Mouse (Mus musculus) limb, embryonic 10.5 days (tissue): ENCODE measurements around the gene Zfhx3. TPM values are rescaled to one million over a fixed set of nuclear protein-coding genes. Genes with fewer than 3 reads are reported as not detected.

ENCODE experiments used
- DNase-seq: peaks from one replicate; pipeline ENCODE4 v3.0.0-alpha.2; 2017; ENCODE audit warnings: low spot score
- H3K27ac ChIP-seq: fragments of 300-500 bp; sonication (generic); 2 replicates; pipeline ENCODE4 v1.5.1; 2016; ENCODE audit warnings: mild to moderate bottlenecking
- H3K27me3 ChIP-seq: fragments of 300-500 bp; sonication (generic); 2 replicates; pipeline ENCODE4 v1.6.1; 2016; ENCODE audit warnings: low read depth, mild to moderate bottlenecking; ENCODE audit not compliant: poor library complexity, severe bottlenecking
- H3K36me3 ChIP-seq: fragments of 300-500 bp; sonication (generic); 2 replicates; pipeline ENCODE4 v1.6.1; 2016; ENCODE audit warnings: mild to moderate bottlenecking, moderate library complexity
- H3K4me1 ChIP-seq: fragments of 300-500 bp; sonication (generic); 2 replicates; pipeline ENCODE4 v1.6.1; 2016
- H3K4me3 ChIP-seq: fragments of 300-500 bp; sonication (generic); 2 replicates; pipeline ENCODE4 v1.5.1; 2016; ENCODE audit warnings: mild to moderate bottlenecking, moderate library complexity
- H3K9me3 ChIP-seq: fragments of 300-500 bp; sonication (generic); replicated peaks from 2 replicates; pipeline ENCODE4 v1.6.1; 2016; ENCODE audit warnings: mild to moderate bottlenecking
- WGBS: fragments of 180-500 bp; shearing (Covaris S2); methylation state at CpG from one replicate; pipeline ENCODE4 v1.1.7; 2016; 5-methylcytosine and 5-hydroxymethylcytosine counted together
- polyA plus RNA-seq: library from polyadenylated mRNA; unstranded; fragments of >200 nt; fragmentation: Nextera tagmentation; extraction: Ambion mirVana; gene quantifications from 2 replicates; pipeline ENCODE4 v1.2.1, GENCODE M21; 2016

Zfhx3 gene
- polyA plus RNA-seq, 1 experiment from 2014 or later, result 28.1 TPM

DNA sequence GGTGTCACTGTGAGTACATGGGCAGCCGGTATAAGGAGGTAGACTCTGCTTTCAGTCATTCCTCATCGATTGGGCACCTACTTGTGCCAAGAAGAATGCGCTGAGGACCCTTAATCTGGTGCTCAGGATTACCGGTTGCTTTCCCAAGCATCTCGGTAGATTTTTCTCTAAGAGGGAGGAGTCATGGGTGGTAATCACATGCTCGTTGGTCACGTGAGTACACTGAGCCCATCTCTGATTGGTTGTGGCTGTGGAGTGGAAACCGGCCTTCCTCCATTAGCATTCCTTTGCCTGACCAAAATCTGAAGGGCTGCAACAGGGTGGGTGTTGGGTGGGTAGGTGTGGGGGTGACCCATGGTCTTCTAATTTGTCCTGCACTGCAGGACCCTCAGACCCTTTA lies 421.4 kb downstream of the Zfhx3 start:
- WGBS, result 64% methylated on average over 8 of the region's 8 CpGs
- Histone ChIP-seq H3K4me3 (no peak overlapping the region), H3K27ac (peak overlapping the region; percentile 58), H3K27me3 (no peaks in the 10 kb centered on the region), H3K9me3 (no peaks in the 10 kb centered on the region), H3K36me3 (no peaks in the 10 kb centered on the region), H3K4me1 (peaks cover 33% of the 10 kb centered on the region)
- no peak for DNase-seq

DNA sequence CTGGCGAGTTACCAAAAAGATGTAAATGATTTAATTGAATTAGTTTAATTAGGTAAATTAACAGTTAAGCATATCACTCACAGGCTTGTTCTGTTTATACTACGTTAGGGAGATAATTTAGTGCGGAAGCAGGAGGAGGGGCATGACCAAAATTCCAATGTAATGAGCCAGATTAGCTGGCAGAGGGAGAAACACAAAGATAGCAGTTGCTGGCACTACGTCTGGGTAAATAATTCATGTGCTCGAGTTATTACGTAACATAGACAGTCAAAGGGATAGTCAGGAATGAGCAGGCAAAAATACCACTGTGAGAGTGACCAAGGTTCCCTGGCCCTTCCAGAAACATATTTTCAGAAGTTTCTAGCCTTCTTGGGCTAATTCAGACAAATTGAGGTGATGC lies 426.6 kb downstream of the Zfhx3 start:
- WGBS, result 47% methylated on average over 6 of the region's 6 CpGs
- no peak for DNase-seq
- H3K27ac ChIP-seq, result no peak overlapping the region

DNA sequence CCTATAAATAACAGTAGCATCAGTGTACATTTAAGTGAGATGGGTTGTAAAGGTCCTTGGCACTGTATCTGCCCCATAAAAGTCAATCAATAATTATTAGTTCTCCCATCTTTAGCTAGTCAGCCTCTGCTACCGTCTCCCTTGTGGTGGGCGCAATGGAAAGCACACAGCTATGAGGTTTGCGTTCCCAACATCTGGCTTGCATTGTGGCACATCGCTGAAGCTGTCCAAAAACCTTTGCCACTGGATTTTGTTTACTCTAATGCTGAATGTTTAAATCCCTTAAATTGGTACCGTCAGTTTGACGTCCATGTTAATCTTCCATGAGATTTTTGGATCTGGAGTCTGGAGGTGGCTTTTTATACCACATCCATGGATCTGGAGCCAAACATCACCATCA lies 428.3 kb downstream of the Zfhx3 start:
- Histone ChIP-seq H3K4me1 (peaks cover 20% of the 10 kb centered on the region), H3K9me3 (no peaks in the 10 kb centered on the region), H3K36me3 (no peaks in the 10 kb centered on the region), H3K27me3 (no peaks in the 10 kb centered on the region), H3K27ac (no peak overlapping the region), H3K4me3 (no peak overlapping the region)
- DNase-seq, result no peak
- WGBS, result 60% methylated on average over 6 of the region's 6 CpGs

More for the DNA sequence above, 426.6 kb downstream of the Zfhx3 start:
- no peaks in the 10 kb centered on the region for H3K9me3 ChIP-seq
- no peaks in the 10 kb centered on the region for H3K27me3 ChIP-seq
- no peak overlapping the region for H3K4me3 ChIP-seq
- H3K36me3 ChIP-seq, result no peaks in the 10 kb centered on the region
- H3K4me1 ChIP-seq, result peaks cover 20% of the 10 kb centered on the region

DNA sequence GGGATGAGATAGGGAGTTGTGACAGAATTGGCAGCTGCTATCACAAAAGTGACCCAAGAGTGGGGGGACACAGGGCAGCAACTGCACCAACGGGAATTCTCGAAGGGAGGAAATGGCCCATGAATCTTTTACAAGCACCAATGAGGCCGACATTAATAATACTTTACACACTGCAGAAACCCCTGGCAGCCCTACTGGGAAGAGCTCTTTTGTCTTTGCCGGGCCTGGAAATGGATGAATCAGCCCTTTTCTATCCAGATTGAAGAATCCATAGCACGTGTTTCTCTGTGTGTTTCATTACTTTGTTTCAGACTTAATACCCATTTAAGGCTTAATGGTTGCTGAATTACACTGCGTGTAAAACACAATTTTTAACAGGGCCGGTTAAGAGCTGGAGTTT lies 430.6 kb downstream of the Zfhx3 start:
- no peaks in the 10 kb centered on the region for H3K9me3 ChIP-seq
- DNase-seq, result no peak
- peaks cover 22% of the 10 kb centered on the region for H3K4me1 ChIP-seq
- WGBS, result 46% methylated on average over 7 of the region's 7 CpGs
- no peaks in the 10 kb centered on the region for H3K27me3 ChIP-seq
- no peak overlapping the region for H3K4me3 ChIP-seq
- no peak overlapping the region for H3K27ac ChIP-seq
- no peaks in the 10 kb centered on the region for H3K36me3 ChIP-seq

DNA sequence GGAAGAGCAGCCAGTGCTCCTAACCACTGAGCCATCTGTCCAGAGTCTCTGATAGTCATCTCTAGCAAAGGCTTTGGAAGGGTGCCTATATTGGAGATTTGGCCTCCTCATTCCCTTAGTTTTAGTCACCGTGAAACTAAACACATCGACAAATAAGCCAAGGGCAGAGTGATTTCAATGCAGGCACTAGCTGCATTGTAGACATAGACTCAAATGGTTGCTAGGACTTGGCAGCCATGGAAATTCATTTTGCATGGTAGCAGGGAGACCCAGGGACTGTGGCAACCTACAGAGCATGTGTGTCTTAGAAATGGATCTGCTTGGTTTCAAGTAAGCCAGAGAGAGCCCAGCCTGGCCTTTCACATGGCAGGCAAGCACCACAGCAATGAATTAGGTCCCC lies 435.6 kb downstream of the Zfhx3 start:
- no peak overlapping the region for H3K27ac ChIP-seq

DNA sequence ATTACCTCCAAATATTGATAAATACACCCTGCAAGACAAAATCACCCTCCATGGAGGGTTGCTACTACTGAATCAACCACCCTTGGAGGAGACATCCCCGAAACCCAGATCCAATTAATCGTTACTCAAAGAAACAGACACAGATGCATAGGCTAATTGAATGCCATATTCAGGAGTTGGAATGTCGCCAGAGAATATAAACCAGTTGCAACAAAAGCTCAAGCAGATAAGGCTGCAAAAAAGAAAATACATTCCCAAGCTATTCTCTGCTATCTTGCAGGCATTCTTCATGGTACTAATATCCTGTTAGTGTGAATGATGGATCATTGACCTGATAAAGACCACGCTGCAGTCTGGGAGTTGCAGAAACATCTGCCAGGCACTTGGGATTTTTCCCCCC lies 440.7 kb downstream of the Zfhx3 start:
- Histone ChIP-seq H3K27ac (no peak overlapping the region), H3K9me3 (no peaks in the 10 kb centered on the region), H3K4me1 (peaks cover 10% of the 10 kb centered on the region), H3K27me3 (no peaks in the 10 kb centered on the region), H3K4me3 (no peak overlapping the region), H3K36me3 (no peaks in the 10 kb centered on the region)
- DNase-seq, result no peak
- WGBS, result 76% methylated on average over 4 of the region's 4 CpGs

More for the DNA sequence above, 435.6 kb downstream of the Zfhx3 start:
- WGBS, result 90% methylated on average over 2 of the region's 2 CpGs
- no peak for DNase-seq
- peaks cover 6% of the 10 kb centered on the region for H3K4me1 ChIP-seq
- H3K9me3 ChIP-seq, result no peaks in the 10 kb centered on the region
- H3K27me3 ChIP-seq, result no peaks in the 10 kb centered on the region
- H3K4me3 ChIP-seq, result no peak overlapping the region
- no peaks in the 10 kb centered on the region for H3K36me3 ChIP-seq

DNA sequence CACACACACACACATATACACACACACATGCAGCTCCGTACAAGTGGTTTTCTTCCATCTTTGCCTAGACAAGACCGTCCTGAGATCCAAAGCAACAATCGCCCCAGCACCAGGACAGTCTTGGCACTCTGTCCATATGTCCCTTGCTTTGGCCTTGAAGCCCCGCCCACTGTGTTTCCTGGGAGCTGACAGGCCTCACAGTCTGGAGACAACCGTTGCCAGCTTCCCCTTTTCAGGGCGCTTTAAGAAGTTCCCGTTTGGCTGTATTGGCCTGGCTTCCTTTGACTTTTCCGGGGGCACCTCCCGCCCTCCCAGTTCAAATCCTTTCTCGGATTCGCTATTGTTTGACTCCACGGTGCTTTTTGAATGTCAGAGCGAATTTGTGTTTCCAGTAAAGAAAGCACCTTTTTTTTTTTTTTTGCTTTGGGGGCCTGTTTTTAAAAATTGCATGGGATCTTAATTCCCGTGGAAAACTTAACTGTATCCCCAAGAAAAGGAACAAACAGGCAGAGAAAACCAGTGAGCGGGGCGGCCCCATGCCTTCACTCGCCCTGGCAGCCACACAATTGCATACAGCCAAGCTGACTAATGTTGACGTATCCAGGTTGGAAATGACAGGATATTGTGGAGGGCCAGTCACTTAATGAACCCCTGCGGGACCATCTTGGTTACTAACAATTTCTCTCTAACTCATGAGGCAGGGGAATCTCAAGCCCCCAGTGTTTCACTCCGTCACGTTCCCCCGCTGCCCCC lies 444.9 kb downstream of the Zfhx3 start:
- H3K4me3 ChIP-seq, result no peak overlapping the region
- no peaks in the 10 kb centered on the region for H3K27me3 ChIP-seq
- no peaks in the 10 kb centered on the region for H3K9me3 ChIP-seq
- no peak for DNase-seq
- 50% methylated on average over 22 of the region's 22 CpGs for WGBS
- H3K4me1 ChIP-seq, result peaks cover 25% of the 10 kb centered on the region
- H3K27ac ChIP-seq, result peak overlapping the region; percentile 72
- no peaks in the 10 kb centered on the region for H3K36me3 ChIP-seq

DNA sequence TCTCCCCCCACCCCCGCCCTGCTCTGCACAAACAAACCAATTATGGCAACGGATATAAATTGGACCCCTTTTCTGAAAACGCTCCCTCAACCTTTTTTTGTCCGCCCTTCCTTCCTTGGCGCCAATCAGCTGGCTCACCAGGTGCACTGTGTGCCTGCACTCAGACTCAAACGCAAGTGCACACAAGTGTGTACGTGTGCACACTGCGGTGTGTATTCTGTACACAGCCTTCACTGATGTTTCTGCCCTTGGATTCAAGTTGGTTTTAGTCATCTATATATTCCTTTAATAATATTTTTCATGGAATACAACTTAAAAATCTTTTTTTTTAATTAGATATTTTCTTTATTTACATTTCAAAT lies 445.4 kb downstream of the Zfhx3 start:
- no peak overlapping the region for H3K4me3 ChIP-seq

DNA sequence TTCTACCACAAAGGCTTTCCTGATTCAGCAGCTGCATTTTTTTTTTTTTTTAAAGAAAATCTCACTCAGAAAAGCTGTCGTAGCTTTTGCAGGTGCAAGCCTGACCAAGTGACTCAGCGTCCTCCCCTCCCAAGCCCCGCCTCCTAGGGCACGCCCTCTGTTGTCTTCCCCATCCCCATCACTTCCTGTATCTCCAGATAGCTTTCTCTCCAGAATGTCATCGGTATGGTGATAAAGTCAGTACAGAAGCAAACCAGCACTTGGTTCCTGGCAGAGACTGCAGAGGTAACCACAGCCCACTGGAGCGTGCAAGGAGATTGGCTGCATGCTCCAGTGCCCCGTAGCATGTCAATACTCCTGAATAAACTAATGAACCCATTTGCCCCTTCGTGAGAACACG lies 450.5 kb downstream of the Zfhx3 start:
- Histone ChIP-seq H3K36me3 (no peaks in the 10 kb centered on the region), H3K4me3 (no peak overlapping the region), H3K4me1 (peaks cover 22% of the 10 kb centered on the region), H3K27ac (no peak overlapping the region), H3K9me3 (no peaks in the 10 kb centered on the region), H3K27me3 (no peaks in the 10 kb centered on the region)
- 76% methylated on average over 9 of the region's 9 CpGs for WGBS
- no peak for DNase-seq

More for the DNA sequence above, 445.4 kb downstream of the Zfhx3 start:
- H3K9me3 ChIP-seq, result no peaks in the 10 kb centered on the region
- no peak for DNase-seq
- 91% methylated on average over 8 of the region's 8 CpGs for WGBS
- no peaks in the 10 kb centered on the region for H3K27me3 ChIP-seq
- H3K36me3 ChIP-seq, result no peaks in the 10 kb centered on the region
- peaks cover 25% of the 10 kb centered on the region for H3K4me1 ChIP-seq
- H3K27ac ChIP-seq, result peak overlapping the region; percentile 72; the same call in 1 of the 2 replicates

DNA sequence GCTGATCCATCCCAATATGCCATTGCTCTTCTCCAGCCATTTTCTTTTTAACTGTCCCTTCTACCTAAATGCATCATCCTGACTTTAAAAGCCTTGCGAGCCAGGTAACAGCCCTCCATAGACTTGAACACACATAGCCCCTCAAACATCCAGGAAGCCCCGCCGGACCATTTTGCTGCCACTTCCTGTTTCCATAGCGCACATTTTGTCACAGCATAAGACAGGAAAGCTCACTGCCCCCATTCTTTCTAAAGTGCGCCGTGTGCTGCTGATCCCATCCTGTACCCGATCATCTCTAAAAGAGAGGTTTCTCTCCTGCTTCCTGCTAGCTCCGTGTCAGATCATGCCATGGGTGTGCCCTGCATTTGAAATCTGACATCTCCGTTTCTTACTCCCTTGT lies 459.7 kb downstream of the Zfhx3 start:
- WGBS, result 89% methylated on average over 9 of the region's 9 CpGs
- no peaks in the 10 kb centered on the region for H3K36me3 ChIP-seq
- no peak for DNase-seq
- H3K27me3 ChIP-seq, result no peaks in the 10 kb centered on the region
- H3K4me3 ChIP-seq, result no peak overlapping the region
- H3K27ac ChIP-seq, result no peak overlapping the region
- peaks cover 16% of the 10 kb centered on the region for H3K4me1 ChIP-seq
- no peaks in the 10 kb centered on the region for H3K9me3 ChIP-seq

DNA sequence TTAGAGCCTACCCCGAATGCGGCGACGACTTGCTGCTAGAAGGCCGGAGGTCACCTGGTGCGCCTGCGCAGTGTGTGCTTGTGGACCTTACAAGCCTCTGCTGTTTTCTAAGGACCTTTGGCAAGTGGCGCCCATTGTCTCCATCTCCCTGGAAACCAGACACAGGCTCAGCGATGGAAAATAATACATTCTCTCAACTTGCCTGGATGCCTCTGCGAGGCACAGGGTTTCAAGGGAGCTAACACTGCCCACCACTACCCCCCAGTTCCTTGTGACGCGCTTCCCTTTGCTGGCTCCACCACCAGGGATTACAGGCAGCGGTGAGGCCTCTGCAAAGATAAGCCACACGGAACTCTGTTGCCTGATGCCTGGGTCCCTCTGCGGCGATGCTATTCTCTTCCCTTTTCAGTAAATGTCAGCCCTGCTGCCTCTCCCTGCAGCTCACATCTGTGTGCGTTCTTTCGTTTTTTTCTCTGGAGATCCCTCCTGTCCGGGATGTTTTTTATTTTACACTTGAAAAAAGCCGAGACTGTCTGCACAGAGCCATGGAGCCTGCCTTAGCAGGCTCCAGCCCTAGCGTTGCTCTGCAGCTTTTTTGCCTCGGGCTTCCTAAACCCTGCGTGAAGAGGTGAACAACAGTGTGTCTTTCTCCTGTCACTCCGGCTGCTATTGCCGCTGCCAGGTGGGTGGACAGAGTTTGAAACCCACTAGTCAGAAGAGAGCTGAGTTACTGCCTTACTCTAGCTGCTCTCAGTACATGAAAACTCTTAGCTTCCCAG lies 464.5 kb downstream of the Zfhx3 start:
- no peak overlapping the region for H3K27ac ChIP-seq
- H3K36me3 ChIP-seq, result no peaks in the 10 kb centered on the region
- no peaks in the 10 kb centered on the region for H3K27me3 ChIP-seq
- H3K4me3 ChIP-seq, result no peak overlapping the region
- no peaks in the 10 kb centered on the region for H3K9me3 ChIP-seq
- peaks cover 18% of the 10 kb centered on the region for H3K4me1 ChIP-seq
- WGBS, result 71% methylated on average over 25 of the region's 25 CpGs
- DNase-seq, result no peak

DNA sequence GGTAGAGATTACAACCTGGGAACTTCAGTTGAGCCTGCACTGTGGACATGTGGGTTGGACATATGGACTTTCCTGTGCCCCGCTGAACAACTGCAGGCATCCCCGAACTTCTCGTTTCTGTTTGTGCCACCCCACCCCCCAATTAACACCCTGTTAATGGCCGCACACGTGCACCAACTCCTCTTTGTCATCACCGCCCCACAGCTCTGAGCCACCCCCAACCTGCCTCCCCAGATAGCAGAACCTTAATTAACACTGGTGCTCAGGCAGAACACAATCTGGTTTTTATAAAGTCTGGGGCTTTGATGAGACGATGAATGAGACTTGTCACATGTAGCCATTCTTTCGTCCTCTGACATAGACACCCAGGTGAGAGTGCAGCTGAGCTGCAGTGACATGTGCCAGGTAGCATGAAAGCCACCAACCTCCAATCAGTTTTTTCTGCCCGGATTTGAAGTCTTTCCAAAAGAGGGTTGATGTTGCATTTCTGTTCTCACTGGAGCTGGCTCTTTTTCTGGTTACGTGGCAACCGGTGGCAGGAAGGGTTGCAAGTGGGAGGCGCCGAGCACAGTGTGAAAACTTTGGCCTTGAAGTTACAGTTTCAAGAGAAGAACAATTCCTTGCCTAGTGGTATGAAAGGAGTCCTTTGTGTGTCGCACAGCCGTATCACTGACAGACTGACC lies 476.9 kb downstream of the Zfhx3 start:
- H3K4me3 ChIP-seq, result peak overlapping the region; percentile 8; the same call in 1 of the 2 replicates
- H3K27me3 ChIP-seq, result no peaks in the 10 kb centered on the region
- DNase-seq, result peak; percentile 43
- peaks cover 26% of the 10 kb centered on the region for H3K4me1 ChIP-seq
- H3K36me3 ChIP-seq, result no peaks in the 10 kb centered on the region
- peak overlapping the region; percentile 66 for H3K27ac ChIP-seq
- no peaks in the 10 kb centered on the region for H3K9me3 ChIP-seq
- 57% methylated on average over 15 of the region's 15 CpGs for WGBS

DNA sequence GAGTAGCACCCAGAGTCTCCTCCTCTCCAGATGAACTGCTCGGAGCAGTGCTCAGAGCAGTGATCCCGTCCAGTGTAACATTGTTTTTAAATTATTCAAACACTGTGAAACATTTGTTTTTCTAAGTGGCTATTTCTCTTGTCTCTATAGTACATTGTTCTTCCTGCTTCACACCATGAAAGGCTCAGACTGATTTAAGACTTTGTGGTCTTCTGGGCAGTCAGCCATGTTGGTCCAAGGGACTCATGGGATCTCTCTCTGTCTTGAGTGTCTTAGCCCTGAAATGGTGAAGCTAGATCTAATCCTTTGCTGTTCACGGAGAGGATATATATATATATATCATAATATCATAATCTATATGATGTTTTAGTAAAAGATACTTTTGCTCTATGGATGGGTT lies 480.1 kb downstream of the Zfhx3 start:
- Histone ChIP-seq H3K4me3 (no peak overlapping the region), H3K4me1 (peaks cover 26% of the 10 kb centered on the region), H3K36me3 (no peaks in the 10 kb centered on the region), H3K27me3 (no peaks in the 10 kb centered on the region), H3K27ac (no peak overlapping the region), H3K9me3 (no peaks in the 10 kb centered on the region)
- no peak for DNase-seq
- WGBS, result 81% methylated on average over 3 of the region's 3 CpGs
